Mouse (Mus musculus) brain, embryonic 18.5 days (tissue): ENCODE data around the gene Gadd45a.
A peak's percentile ranks its signal among the peaks of the same experiment; 100 is the strongest.
"Not testable (repeated sequence)": the region's sequence is repeated elsewhere in the genome, so short reads cannot be mapped to it uniquely, and the experiment has no call there.

Experiments
- DNase-seq: peaks from one replicate; pipeline ENCODE4 v3.0.0-alpha.2; 2012; ENCODE audit warnings: low read depth, low spot score

The Gadd45a gene

GRCm38 (mm10) chr6:67048880-67049694 is 11.8 kb upstream of the Gadd45a start:
- no peak for DNase-seq

GRCm38 (mm10) chr6:67048052-67048691 is 10.9 kb upstream of the Gadd45a start:
- no peak for DNase-seq

- no peak for DNase-seq
These were observed 9.7 kb upstream of the Gadd45a start for GRCm38 (mm10) chr6:67046937-67047336.

- no peak for DNase-seq
These were observed 8.2 kb upstream of the Gadd45a start for GRCm38 (mm10) chr6:67045424-67045823.

GRCm38 (mm10) chr6:67040904-67041410 is 3.7 kb upstream of the Gadd45a start:
- DNase-seq, result no peak

- no peak for DNase-seq
These were observed 1.7 kb upstream of the Gadd45a start for GRCm38 (mm10) chr6:67038964-67039363.

GRCm38 (mm10) chr6:67036356-67036811 is 873 bp downstream of the Gadd45a start:
- peak; percentile 42 for DNase-seq

- no peak for DNase-seq
These were observed 1.6 kb downstream of the Gadd45a start for GRCm38 (mm10) chr6:67035388-67036299.

- DNase-seq, result no peak
These were observed 2.7 kb downstream of the Gadd45a start for GRCm38 (mm10) chr6:67034331-67035130.

- no peak for DNase-seq
These were observed 3.7 kb downstream of the Gadd45a start for GRCm38 (mm10) chr6:67033604-67034003.

- DNase-seq, result not testable (repeated sequence)
These were observed 4.3 kb downstream of the Gadd45a start for GRCm38 (mm10) chr6:67032972-67033371.

GRCm38 (mm10) chr6:67032551-67032950 is 4.7 kb downstream of the Gadd45a start:
- not testable (repeated sequence) for DNase-seq

- DNase-seq, result no peak
These were observed 6.4 kb downstream of the Gadd45a start for GRCm38 (mm10) chr6:67030846-67031245.

- DNase-seq, result no peak
These were observed 6.8 kb downstream of the Gadd45a start for GRCm38 (mm10) chr6:67030416-67030815.

- DNase-seq, result no peak
These were observed 7.3 kb downstream of the Gadd45a start for GRCm38 (mm10) chr6:67029987-67030386.

GRCm38 (mm10) chr6:67029312-67029950 is 7.8 kb downstream of the Gadd45a start:
- DNase-seq, result no peak

GRCm38 (mm10) chr6:67027438-67028142 is 9.7 kb downstream of the Gadd45a start:
- no peak for DNase-seq

GRCm38 (mm10) chr6:67026661-67027060 is 10.6 kb downstream of the Gadd45a start:
- no peak for DNase-seq

GRCm38 (mm10) chr6:67023729-67024128 is 13.5 kb downstream of the Gadd45a start:
- DNase-seq, result no peak

- no peak for DNase-seq
These were observed 15.9 kb downstream of the Gadd45a start for GRCm38 (mm10) chr6:67021308-67021707.
